Mouse (Mus musculus): ENCODE measurements at regions not wholly inside any gene's neighbourhood (a gene's known extent, or its start where the extent isn't known, plus 50 kb on each side); places are given as distances from the start of the nearest gene placed in this dataset.

DNA sequence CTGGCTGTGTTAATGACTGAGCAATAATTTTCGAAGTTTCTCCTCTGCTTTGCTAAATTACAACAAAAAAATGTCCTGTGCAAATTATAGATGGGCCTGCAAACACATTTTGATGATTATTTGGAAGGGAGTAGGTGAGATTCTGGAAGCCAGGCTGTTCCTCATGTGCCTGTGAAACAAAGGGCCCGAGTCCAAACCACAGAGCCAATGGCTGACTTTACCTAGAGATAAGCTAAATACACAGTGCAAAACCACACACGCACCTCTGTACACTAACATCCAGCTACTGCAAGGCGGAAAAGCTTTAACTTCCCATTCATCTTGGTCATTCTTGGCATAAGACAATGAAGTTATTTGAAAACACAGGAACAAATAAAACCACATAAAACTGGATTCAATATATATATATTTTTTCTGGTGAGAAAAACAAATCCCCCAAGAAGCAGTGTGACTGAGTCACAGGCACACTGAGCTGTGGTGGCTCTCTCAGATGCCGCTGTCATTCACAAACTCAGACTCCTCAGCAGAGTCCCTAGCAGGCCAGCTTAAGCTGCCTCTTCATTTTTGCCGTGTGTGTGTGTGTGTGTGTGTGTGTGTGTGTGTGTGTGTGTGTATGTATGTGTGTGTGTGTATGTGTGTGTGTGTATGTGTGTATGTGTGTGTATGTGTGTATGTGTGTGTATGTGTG is 312.8 kb downstream of the Etnk1 start:
- no peak for DNase-seq
- intact Hi-C loops (cut with DNase I), result no loop called here

DNA sequence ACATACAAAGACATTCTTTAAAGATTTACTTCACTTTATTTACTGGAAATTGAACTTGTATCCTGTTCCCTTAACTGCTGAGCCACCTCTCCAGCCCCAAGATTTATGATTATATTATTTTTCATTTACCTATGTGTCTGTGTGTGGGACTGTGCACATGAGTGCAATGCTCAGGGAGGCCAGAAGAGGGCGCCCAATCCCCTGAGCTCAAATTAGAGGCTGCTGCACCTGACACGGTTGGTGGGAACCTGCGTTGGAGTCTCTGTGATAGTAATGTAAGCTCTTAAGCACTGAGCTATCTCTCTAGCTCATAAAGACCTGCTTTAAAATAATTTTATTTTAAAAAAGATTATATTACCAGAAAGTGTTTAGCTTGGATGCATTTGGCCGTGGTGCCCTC is 315.3 kb downstream of the Etnk1 start:
- DNase-seq, result no peak
- intact Hi-C loops (cut with DNase I), result no loop called here

DNA sequence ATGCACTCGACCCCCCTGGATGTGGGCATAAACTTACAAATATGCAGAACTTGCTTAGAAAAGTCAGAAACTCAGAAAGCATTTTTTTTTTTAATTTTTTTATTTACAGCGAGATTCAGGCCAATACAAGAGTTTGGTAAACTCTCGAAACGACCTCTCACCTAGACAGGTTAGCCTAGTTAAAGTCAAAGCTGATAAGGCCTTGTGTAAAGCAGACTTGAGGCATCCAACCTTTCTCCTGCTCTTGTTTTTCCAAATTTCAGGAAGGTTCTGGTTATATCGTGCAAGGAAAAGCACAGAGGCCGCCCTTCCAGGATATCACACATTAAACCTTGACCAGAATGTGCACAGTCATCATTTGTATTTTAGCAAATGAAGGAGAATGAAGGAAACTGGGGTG is 315.8 kb downstream of the Etnk1 start:
- intact Hi-C loops (cut with DNase I), result no loop called here
- DNase-seq, result no peak

DNA sequence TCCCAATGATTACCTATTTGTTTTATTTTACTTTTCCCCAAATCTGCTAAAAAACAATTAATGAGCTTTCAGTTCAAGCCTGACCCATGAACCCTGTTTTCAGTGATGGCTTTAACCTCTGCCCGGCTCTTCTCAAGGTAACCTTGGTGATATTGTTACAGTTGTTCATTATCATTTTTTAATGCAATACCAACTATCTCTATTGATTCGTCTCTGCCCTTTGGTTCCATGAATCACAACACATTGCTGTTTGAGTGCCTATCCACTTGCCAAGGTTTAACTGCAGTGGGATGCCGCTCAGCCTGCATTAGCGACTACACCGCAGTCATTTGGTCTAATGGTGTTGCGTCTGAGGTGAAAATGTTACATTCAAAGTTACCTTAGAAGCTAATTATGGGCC is 317.9 kb downstream of the Etnk1 start:
- no peak for DNase-seq
- intact Hi-C loops (cut with DNase I), result no loop called here

DNA sequence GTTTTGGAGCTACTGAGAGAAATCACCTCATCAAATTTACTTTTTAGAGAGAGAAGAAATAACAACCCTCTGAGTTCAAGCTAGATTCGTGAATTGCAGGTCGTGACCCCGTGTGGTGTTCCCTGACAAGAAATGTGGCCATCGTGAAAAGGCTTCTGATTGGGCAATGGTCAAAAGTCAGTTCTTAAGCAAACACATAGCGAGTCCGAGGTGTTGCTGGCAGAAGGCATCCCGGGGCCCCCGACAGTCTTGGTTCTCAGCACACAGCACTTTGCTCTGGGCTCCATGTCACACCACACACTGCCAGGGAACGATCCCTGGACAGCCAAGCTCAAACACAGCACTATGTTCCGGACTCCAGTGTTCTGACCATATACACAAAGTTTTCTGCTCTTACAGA is 320.0 kb downstream of the Etnk1 start:
- no peak for DNase-seq
- intact Hi-C loops (cut with DNase I), result no loop called here

DNA sequence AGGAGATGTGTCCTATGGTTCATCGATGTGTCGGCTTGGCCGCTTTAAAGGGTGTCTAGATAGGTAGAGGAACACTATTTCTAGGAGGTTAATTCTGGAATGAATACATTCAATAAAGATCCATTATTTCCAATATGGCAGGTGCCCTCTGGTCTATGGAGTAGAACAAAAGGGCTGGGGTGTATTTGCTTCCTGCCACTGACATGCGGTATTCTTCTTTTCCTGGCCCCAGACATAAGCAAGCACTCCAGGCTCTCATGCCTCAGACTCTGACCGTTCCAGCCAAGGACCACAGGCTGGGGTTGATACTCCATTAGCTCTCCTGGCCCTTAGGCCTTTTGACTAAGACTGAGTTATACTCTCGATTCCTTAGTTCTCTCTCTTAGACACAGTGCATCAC is 323.0 kb downstream of the Etnk1 start:
- DNase-seq, result no peak
- intact Hi-C loops (cut with DNase I), result no loop called here

DNA sequence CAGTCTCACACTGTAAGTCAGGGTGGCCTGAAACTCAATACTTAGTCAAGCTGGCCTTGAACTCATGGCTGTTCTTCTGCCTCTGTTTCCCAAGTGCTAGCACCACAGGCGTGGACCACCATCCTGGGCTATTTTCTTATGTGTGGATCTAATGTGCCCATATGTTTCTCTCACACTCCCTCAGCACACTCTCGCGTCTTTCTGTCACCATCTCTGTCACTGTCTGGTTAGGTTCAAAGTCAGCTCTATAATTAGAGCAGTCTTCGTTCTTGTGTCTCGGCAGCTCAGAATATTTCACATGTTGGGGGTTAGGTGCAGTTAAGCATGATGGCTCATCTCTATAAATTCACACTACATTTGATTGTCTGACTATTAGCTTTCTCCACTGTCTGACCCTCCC is 324.4 kb downstream of the Etnk1 start:
- no peak for DNase-seq
- intact Hi-C loops (cut with DNase I), result no loop called here

DNA sequence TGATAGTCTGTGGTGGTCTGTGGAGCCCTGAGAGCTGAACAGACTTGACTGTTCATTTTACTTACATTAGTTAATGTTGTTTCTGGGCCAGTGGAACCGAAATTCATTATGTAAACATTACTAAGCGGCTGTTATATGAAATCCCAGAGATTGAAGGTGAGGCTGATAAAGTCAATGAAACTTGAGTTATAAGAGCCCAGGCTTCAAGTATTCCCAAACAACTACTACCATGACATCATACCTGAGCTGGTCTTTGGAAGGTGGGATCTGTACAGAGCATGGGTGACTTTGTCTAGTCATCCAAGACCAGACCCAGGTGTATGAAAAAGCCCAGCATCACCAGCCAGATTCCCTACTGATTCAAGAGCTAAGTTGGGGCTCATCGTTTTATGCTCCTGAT is 326.5 kb downstream of the Etnk1 start:
- no peak for DNase-seq
- intact Hi-C loops (cut with DNase I), result no loop called here

DNA sequence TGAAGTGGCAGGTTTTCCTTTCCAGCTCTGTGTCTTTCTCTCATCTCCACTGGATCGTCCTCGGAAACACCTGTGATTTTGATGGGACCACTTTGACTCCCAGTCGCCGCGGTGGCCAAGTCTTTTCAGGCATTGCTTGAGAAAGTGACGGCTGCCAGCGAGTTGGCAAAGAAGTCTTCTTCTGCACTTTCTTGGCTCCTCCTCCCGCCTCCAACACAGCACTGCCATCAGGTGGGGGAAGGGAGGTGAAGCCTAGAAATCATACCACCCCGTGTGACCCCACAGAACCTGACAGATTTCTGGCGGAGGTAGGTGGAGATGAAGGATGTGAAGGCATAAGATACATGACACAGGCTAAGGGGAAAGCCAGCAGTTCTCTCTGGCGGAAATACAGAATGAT is 327.3 kb downstream of the Etnk1 start:
- DNase-seq, result peak; percentile 49
- intact Hi-C loops (cut with DNase I), result no loop called here

DNA sequence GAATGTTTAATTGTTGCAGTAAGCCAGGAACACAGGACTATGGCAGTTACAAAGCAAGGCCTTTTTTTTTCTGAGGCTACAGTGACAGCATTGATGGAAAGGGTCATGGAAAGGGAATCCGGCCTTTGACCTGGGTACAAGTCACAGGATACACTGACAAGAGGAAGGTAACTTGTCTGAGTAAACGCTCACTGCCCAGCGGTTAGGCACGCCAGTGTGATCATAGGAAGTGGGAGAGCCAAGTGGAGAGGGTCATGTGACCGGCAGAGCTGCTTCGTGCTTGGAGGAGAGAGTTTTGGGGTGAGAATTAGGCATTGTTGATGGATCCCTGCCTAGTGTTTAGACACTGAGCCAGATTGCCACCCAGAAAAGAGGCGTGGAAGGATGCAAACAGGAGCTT is 327.9 kb downstream of the Etnk1 start:
- intact Hi-C loops (cut with DNase I), result no loop called here
- no peak for DNase-seq

DNA sequence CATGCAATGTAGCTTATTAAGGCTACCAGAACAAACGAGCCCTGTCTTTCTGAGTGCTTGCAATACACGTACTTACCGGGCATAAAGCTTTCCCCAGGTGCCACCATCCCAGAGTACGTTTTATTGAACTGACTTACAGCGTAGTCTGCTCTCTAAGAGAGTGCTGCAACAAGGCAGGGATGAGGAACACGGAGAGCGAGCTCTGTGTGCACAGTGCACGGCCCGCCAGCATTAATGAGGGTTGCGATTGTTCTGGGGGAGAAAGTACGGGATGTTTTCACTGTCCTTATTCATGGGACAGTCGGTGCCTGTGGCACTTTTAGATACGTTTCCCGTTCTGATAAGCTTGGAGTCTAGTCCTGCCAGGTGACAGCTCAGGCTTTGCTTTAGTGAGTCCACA is 331.7 kb downstream of the Etnk1 start:
- no peak for DNase-seq
- intact Hi-C loops (cut with DNase I), result no loop called here

DNA sequence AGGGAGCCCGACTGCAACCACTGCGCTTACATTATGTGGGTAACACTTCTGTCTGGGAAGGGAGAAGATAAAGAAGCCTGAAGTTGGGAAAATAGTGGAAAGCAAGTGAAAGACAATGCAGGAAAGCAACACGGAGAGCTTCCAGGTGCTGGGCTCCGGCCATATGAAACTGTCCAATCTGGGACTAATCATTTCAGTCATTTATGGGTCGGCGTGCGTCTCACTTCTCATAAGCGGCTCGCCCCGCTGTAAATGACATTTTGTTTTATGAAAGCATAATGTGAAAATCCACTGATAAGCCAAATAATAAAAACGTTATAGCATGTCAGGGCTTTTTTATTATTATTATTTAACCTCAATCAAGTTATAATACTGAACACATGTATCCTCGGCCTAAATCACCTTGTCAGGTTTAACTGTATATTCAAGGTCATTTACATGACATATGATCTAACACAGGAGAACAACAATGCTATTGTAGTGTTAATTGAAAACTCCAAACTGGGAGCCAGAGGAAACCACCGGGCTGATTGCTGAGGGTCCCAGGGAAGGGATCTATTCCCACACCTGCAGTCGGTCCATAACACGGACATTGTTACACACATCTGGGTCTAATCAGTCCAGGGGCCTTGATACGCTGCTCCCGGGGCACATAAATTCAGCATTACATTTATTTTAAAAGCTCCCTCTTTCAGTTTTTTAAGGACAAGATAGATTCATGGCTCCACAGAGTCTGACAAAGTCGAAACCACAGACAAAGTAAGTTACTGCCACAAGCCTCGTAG is 332.4 kb downstream of the Etnk1 start:
- no peak for DNase-seq
- intact Hi-C loops (cut with DNase I), result no loop called here

DNA sequence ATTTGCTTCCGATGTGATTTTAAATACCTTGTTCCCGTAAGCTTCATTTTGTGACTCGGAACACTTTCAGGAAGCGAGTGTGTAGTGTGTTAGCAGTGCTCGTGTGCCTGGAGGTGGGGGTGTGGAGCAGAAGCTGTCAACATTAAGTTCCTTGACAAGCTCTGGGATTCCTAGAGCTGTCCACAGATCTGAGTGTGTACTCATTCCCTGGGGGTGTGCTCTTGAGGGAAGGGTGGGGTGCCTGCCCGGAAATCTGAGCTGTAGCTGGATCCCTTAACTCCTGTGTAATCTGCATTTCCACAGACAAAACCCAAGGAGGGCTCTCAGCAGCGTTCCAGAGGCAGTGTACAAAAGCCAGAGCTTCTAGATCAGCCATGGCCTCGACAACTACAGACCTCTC is 335.8 kb downstream of the Etnk1 start:
- intact Hi-C loops (cut with DNase I), result no loop called here
- no peak for DNase-seq

DNA sequence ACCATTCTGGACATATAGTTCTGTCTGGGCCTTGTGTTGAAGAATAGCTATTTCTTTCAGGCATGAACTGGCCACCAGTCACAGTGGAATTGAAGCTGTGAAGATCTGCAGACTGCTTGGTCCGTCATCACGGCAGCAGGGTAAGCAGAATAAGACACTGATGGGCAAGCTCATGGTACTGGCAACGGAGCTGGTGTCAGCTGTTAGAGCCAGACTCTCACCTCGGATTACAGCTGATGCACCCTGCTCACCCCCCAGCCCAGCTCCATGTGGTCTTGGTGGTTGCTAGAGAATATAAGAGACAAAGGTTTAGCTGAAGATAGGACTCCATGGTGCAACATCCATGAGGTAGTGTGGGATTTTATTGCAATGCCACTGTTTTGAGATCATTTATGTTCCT is 336.9 kb downstream of the Etnk1 start:
- no peak for DNase-seq
- intact Hi-C loops (cut with DNase I), result no loop called here

DNA sequence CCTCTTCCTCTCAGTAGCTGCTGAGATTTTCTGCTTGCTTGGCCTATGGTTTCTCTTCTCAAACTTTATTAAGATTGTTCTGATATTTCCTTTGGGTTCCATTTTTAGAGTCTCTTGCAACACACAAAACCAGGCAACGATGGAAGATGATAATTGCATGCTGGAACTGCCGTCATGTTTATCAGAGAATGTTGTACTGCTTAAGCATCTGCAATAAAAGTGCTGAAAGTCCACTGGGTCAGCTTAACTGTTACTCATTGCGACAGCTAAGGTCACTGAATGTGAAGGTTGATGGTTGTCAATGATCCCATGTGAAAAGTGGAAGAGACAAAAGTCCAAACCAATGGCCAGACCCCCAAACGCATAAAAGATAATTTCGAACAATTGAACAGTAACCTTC is 346.4 kb downstream of the Etnk1 start:
- intact Hi-C loops (cut with DNase I), result no loop called here

DNA sequence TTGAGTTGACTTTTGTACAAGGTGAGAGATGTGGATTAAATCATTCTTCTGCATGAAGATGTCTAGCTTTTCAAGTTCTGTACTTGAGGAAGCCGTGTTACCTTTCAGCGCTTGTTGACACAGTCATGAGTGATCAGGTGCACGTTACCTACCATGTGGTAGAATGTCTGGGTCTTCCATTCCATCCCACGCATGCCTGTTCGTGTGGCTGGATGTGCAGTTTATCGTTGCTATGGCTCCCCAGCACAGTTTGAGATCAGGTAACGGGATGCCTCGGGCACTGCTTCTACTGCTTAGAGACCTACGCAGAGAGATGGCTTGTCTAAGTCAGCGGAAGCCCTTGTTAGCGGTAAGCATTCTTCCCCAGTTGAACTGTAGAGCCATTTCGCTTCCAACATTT is 348.1 kb downstream of the Etnk1 start:
- no peak for DNase-seq
- intact Hi-C loops (cut with DNase I), result no loop called here

More for the DNA sequence above, 346.4 kb downstream of the Etnk1 start:
- DNase-seq, result no peak

DNA sequence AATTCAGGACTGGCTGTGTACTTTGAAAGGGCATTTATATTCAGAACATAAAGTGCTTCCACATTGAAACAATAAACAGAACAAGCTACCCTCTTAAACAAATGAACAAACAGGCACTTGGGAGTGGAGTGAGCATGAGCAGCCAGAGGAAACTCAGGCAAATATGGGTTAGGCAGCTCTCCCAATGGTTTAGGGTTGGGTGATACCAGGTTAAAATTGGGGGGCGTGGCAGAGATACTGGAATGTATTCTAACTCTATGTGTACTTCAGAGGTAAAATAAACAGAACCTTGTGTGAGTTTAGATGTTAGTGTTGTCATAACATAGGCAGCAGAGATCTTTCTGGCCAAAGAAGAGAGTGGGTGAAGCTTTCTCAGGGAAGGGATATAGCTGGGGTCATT is 349.7 kb downstream of the Etnk1 start:
- DNase-seq, result no peak
- intact Hi-C loops (cut with DNase I), result no loop called here

DNA sequence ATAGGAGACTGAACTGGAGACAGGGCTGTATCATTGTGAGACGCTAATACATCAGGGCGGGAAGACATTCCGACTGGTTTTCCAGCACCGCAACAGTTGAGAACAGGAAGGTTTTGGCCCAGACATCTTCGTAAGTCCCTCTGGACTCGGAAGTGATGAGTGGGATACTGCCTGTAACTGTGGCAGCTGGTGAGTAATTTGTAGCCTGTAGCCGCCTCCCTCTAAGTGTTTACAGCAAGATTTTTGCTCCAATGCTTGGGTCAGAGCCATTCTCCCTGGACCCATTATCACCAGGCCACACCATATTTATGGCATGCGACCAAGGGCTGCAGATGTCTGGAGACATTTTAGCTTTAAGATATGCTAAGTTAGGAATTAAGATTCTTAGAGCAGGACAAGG is 351.5 kb downstream of the Etnk1 start:
- intact Hi-C loops (cut with DNase I), result no loop called here
- DNase-seq, result peak; percentile 66

DNA sequence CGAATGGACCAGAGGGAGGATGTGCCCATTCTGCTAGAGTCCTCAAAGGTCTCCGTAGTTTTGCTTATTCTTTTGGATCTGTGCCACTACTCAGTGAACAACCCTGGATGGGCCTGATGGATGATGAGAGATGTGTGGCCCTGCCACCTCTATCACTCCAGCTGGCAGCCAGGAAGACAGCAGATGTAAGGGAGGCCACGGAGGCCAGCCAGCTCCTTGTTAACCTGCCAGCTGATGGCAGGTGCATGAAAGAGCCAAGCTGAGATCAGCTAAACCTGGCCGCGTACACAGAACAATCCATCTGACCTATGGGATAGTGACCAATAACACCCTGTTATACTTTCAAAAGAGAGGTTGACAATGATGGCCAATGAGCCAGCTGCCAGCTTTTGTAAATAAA is 352.6 kb downstream of the Etnk1 start:
- intact Hi-C loops (cut with DNase I), result no loop called here

DNA sequence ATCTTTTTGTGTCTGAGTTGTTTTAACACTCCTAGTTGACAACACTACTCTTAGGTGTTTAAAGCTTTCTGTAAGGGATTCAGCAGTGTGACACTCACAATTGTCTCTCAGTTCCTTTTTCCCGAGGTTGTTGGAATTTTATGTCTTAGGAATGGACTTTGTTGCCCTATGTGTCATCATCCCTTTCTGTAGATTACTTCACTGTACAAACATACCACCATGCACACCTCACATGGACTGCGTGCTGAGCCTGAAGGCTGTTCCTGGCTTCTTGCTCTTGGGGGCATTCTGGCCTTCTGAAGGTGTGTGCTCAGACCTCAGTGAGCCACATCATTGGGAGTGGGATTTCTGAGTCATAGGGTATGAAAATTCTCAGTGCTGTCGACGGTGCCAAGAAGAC is 358.1 kb downstream of the Etnk1 start:
- intact Hi-C loops (cut with DNase I), result no loop called here
- DNase-seq, result no peak

More for the DNA sequence above, 352.6 kb downstream of the Etnk1 start:
- peak; percentile 79 for DNase-seq

DNA sequence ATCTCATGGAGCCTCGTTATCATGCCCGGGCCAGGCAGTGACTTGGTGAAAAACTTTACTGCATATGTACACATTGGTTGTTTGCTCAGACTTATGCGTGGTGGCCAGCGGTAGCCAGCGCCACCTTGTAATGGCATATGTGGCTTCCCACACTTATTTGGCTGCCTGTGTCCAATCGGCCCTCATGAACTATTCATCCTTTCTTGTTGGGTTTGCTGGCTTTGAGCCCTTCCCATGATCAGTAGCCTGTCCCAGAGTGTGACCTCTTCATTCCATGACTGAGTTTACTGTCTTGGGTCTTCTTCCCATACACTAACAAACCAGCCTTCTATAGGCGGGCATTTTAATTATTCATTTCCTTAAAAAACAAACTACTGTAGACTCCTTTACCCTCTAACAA is 361.9 kb downstream of the Etnk1 start:
- intact Hi-C loops (cut with DNase I), result no loop called here
- no peak for DNase-seq

DNA sequence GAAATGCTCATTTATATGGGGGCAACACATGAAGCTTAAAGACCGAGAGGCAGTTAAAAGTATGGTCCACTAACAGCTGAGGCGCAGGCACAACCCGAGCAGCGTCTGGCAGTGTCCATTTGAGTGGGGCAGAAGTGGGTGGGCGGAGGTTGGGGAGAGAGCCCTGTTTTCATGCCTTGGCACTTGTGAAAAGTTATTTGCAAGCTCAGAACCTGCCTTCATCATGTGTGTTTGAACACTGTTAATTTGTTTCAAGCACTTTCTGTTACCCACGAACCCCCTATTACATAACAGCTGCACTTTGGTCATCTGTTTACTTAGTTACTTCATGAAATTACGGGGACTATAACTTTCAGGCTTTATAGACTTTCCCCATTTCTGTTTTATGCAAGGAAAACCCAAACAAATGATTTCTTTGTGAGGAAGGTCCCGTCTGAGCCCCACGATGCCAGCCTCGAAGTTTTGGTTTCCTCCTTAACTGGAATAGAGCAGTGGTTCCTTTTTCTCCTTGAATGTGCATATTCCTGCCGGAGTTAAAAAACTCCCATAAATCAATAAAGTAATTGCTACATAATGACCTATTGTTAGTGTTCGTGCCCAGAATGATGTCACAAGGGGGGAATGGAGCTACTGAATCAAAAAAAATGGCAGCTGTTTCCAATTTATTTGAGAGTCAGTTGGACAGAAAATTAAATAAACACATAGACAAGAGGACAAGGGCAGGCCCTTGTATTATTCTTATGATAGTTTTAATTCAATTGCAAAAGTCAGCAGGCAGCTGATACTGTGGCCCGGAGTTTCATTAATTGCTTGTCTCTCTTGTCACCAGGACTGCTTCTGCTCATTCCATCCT is 363.6 kb downstream of the Etnk1 start:
- intact Hi-C loops (cut with DNase I), result no loop called here
- no peak for DNase-seq
